Mouse (Mus musculus): ENCODE results near the gene Stx6.

The Stx6 gene

GRCm38 (mm10) chr1:155207859-155208258 lies 49.3 kb downstream of the Stx6 start:
- 62% methylated on average over 3 of the region's 3 CpGs for WGBS

GRCm38 (mm10) chr1:155210011-155210763 lies 51.7 kb downstream of the Stx6 start:
- 34% methylated on average over 11 of the region's 11 CpGs for WGBS

DNA sequence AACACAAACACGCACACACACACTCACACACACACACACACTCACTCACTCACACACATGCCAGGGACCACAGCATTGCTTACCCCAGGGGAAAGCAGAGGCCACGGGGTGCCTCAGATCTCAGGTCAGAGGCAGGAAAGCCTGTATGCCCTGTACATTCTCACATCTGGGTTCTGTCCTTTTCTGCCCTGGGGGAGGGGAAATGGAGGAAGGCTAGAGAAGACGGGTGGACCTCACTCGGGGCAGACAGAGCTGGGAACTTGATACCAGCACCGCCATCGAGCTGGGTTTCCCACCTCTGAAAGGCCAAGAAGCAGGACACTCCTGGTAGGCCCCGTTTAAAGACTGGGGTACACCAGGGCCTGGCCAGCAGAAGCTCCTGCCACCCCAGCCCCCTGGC lies 52.5 kb downstream of the Stx6 start:
- WGBS: 67% methylated on average over 7 of the region's 7 CpGs

- 48% methylated on average over 4 of the region's 4 CpGs for WGBS
Measured at GRCm38 (mm10) chr1:155212081-155212480, 53.6 kb downstream of the Stx6 start.

DNA sequence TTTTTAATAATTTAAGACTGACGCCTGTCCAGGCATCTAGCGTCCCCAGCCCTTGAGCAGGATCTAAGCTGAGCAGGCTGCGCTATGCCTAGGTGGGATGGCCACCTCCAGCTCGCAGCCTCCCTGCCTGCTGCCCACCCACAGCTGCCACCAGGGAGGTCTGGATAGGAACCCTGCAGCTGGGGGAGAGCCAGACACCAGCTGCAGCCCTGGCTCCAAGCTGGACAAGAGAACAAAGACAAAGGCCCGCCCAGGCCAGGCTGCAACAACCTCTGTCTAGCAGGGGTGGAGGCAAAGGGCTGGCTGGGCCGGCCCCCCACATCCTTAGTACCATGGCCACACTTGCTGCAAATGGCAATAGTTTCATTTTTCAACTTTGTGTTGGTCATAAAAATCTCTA lies 54.0 kb downstream of the Stx6 start:
- WGBS: 31% methylated on average over 6 of the region's 6 CpGs

DNA sequence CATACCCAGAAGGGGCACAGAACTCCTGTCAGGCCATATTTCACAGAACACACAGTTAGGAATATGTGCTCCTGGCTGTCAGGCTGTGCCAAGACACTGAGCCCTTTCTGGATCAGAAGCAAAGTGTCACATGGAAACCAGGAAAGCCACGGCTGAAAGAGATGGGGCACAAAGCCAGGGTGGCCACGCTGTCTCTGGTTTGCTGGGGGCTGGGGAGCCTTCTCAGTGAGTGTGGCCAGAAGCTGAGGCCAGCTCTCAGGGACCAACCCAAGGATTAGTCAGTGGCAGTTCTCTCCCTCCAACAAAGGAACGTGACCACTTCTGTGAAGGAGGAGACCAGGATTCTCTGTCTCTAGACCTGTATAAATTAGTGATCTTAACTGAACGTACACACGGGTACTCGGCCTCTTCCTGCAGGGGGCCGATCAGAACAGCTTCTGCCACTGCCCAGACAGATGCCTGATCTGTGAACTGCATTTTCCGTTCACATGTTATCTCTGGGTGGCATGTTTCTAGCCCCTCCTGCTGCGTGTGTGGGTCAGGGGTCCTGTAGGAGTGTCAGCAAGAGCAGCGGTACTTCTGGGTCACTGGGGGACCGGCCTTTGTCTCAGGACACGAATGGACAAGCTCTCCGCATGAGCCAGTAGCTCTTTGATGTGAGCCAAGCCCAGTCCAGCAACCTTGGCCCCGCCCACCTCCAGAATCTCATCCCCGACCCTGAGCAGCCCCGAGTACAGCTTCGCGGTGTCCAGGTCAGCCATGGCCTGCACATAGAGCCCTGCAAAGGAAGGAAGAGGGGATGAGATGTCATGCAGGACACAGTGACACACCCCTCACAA lies 54.6 kb downstream of the Stx6 start:
- WGBS: 33% methylated on average over 18 of the region's 18 CpGs

DNA sequence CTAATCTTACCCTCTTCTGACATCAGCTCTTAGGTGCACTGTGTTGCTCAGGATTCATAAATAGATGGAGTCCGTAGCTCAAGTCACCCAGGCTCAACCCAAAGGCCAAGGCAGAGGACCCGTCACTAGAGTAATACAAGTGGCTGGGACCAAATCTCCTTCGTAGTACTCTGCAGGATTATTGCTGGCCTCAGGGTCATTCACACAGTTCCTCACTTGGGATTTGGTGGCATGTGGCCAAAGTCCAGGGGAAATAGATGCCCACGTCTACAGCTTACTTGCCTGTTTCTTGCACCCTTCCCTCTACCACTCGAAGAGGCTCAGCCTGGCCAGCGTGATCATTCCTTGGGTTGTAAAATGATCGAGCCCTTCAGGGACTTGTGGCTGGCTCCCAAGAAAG lies 55.4 kb downstream of the Stx6 start:
- WGBS: 85% methylated on average over 7 of the region's 7 CpGs

GRCm38 (mm10) chr1:155215066-155215764 lies 56.7 kb downstream of the Stx6 start:
- 36% methylated on average over 9 of the region's 9 CpGs for WGBS

- 80% methylated on average over 11 of the region's 11 CpGs for WGBS
Measured at GRCm38 (mm10) chr1:155216313-155216712, 57.8 kb downstream of the Stx6 start.

DNA sequence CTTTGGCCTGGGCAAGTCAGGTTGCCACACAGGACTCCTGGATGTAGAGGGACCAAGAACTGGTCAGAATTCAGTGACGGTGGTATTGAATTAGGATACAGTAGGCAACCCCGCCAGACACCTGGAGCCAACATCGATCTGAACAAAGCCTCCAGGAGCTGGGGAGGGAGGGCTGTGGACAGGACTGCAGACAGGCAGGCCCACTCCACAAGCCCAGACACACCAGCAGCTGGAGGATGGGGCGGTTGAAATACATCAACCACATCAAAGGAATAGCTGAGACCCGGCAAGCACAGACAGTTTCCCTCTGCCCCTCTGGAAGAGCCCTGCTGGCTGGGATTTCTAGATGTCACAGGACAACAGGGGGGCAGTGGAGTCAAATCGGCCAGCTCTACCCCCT lies 58.3 kb downstream of the Stx6 start:
- WGBS: 74% methylated on average over 6 of the region's 6 CpGs

GRCm38 (mm10) chr1:155217865-155218541 lies 59.5 kb downstream of the Stx6 start:
- 38% methylated on average over 9 of the region's 9 CpGs for WGBS

DNA sequence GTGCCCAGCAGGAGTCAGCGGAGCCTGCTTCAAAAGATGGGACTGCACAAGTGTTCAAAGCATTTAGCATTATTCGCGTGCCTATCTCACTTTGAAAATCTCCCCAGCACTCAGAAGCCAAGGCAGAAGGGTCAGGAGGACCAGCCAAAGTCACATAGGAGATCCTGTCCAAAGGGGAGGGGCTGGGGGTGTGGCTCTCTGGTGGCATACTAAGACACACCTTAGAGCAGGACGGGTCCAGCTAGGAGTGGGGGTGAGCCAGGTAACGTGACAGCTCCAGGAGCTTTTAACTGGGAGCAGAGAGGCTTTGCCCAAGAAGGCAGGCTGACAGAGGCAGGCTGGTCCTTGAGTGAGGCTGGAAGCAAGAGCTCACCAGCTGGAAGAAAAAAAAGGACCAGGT lies 60.4 kb downstream of the Stx6 start:
- WGBS: 73% methylated on average over 5 of the region's 5 CpGs

DNA sequence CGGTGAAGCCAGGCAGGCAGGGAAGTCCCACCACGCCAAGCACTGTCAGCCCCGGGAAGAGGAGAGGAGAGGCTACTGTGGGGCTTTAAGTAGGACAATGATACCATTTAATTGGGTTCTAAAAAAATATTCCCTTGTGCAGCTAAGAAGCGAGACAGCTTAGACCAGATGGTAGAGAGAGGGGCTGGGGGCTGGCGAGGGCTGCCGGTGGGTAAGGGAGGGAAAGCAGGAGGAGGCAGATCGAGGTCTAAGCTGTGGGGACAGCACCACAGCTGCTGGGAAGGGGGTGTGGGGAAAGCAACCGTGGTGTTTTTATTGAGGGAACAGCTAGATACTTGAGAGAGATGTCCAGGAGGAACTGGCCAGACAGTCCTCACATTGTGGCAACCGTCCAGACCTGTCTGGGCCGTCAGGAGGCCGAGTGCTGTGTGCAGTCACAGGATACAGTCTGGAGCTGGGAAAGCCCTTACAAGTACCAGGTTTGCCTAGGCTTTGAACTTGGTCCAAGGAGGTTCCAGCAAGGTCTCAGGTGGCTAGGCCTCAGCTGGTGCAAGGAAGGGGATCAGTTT lies 63.7 kb downstream of the Stx6 start:
- 44% methylated on average over 11 of the region's 11 CpGs for WGBS

GRCm38 (mm10) chr1:155223036-155223435 lies 64.5 kb downstream of the Stx6 start:
- WGBS: 93% methylated on average over 6 of the region's 6 CpGs

DNA sequence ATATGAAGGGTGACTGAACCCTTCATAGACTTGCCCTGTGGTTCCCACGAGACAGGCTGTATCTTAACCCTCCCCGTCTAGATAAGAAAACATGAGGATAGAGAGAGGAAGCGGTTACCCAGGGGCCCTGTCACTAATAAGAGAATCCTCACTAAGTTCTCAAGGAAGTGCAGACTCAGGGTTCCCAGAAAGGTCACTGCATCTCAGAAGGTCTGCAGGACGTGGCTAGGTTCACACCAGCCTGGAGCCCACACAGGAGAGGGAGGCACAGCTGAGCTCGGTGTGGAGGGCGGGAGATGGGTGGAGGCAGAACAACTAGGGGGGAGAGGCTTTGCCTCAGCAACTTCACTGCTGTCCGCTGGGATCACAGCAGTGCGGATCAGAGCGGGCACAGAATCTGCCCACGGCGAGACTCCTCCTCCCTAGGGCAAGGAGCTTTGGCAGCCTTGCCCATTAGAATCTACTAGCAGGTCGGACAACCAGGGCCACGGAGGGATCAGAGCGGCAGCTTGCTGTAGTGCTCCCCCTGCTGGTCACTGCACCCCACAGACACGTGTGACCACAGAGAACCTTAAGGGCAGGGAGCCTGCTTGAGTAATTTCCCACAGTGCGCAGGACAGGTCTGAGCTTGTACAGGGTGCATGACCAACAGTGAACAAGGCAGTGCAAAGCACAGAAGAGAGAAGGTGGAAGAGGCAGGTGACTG lies 65.5 kb downstream of the Stx6 start:
- WGBS: 39% methylated on average over 16 of the region's 16 CpGs

GRCm38 (mm10) chr1:155229464-155230411 lies 71.2 kb downstream of the Stx6 start:
- WGBS: 38% methylated on average over 14 of the region's 14 CpGs

DNA sequence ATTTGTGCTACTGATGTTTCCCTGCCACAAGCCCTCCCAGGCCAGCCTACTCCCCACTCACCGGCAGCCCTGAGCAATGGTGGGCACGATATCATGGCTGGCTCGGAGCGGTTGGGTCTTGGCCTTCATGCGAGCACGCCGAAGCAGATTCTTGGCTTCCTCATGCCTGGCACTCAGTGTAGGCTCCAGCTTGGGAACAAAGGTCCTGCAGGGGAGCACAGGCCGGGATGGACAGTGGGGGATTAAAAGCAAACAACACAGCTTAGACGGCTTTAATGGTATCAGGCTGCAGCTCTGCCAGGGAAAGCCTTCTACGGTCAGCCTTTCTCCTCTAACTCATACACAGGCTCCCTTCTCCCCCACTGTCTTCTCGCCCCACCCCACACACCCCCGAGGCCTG lies 73.9 kb downstream of the Stx6 start:
- WGBS: 59% methylated on average over 12 of the region's 12 CpGs

DNA sequence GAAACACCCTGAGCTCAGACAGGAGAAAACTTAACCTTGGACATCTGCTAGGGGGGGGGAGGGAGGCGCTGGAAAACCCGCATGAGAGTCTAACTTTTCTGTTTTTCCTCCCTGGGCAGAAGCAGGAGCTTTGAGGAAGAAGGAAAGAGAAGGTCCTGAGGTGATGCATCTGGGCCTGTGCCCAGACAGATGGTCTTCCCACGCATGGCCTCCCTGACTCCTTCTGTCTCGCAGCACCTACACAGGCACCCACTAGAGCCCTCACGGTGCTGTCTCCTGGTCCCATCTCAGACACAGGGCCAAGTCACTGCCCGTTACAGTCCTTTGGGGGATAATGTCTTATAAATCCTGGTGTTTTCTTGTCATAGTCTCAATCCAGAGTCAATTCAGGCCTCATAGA lies 74.3 kb downstream of the Stx6 start:
- WGBS: 58% methylated on average over 6 of the region's 6 CpGs

- 79% methylated on average over 9 of the region's 9 CpGs for WGBS
Measured at GRCm38 (mm10) chr1:155233378-155233777, 74.9 kb downstream of the Stx6 start.

All from cerebral cortex, adult 2 months (tissue).